Comparison of ENCODE assay signal across 8 mouse cellular contexts in the genomic region with DNA sequence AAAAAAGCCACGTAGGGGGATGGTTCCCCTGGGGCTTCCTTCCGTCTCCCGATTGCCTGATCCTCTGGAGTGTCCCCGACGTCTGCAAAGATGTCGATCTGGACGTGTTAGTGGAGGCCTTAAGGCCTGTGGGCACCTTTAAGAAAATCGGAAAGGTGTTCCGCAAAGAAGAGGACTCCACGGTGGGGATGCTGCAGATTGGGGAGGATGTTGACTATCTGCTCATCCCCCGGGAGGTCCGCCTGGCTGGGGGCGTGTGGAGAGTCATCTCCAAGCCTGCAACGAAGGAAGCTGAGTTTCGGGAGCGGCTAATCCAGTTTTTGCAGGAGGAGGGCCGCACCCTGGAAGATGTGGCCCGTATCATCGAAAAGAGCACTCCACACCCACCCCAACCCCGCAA. TPM values are rescaled to one million over a fixed set of nuclear protein-coding genes. Genes with fewer than 3 reads are reported as not detected.
DNase-seq lines count a peak whose midpoint lies in the region; ATAC-seq and TF ChIP-seq lines count a peak whose summit lies in the region.

No protein-coding gene starts in this region.

- TF ChIP-seq CTCF in liver, adult 2 months (IDR thresholded peaks at IDR 0.05; ENCODE audit: low read depth, low read length) = no peak

- no peaks in the 10 kb centered on the region for H3K9me3 ChIP-seq in forebrain, embryonic 11.5 days (ENCODE audit: control insufficient read depth, low read length)
- no peaks in the 10 kb centered on the region for H3K9me3 ChIP-seq in intestine, embryonic 16.5 days (ENCODE audit: control insufficient read depth, low read length)
- no peaks in the 10 kb centered on the region for H3K9me3 ChIP-seq in neural tube, embryonic 12.5 days

- WGBS in liver, adult 2 months = 27% methylated on average over 20 of the region's 20 CpGs
- 9% methylated on average over 20 of the region's 20 CpGs for WGBS in forebrain, embryonic 11.5 days
- WGBS in intestine, embryonic 16.5 days = 3% methylated on average over 20 of the region's 20 CpGs
- 12% methylated on average over 20 of the region's 20 CpGs for WGBS in neural tube, embryonic 12.5 days

- peak overlapping the region; percentile 58 for H3K4me3 ChIP-seq in liver, adult 2 months (ENCODE audit: insufficient read depth, low read depth, low read length)
- peak overlapping the region; percentile 45 for H3K4me3 ChIP-seq in forebrain, embryonic 11.5 days (ENCODE audit: low read depth, low read length)
- peak overlapping the region; percentile 74 for H3K4me3 ChIP-seq in intestine, embryonic 16.5 days (ENCODE audit: low read length)
- peak overlapping the region; percentile 39 for H3K4me3 ChIP-seq in neural tube, embryonic 12.5 days

- TF ChIP-seq POLR2A in liver, adult 2 months (IDR thresholded peaks at IDR 0.05; ENCODE audit: extremely low read depth, insufficient read depth, low read length) = no peak

- 0 out of 2 replicates have a peak, but pooled peaks cover 3% of the 10 kb centered on the region for H3K27me3 ChIP-seq in liver, adult 2 months (ENCODE audit: control insufficient read depth, insufficient read depth, low read length)
- H3K27me3 ChIP-seq in forebrain, embryonic 11.5 days (ENCODE audit: control insufficient read depth, insufficient read depth, low read length) = no peaks in the 10 kb centered on the region
- H3K27me3 ChIP-seq in intestine, embryonic 16.5 days (replicated peaks; ENCODE audit: control insufficient read depth, insufficient read depth, low read length) = no peaks in the 10 kb centered on the region
- H3K27me3 ChIP-seq in neural tube, embryonic 12.5 days (replicated peaks) = 0 out of 2 replicates have a peak, but pooled peaks cover 3% of the 10 kb centered on the region

- DNase-seq in liver, adult 2 months (ENCODE audit: extremely low read depth, low read depth, low spot score) = no peak
- DNase-seq in liver = no peak
- no peak for DNase-seq in forebrain, embryonic 11.5 days (ENCODE audit: low spot score)
- DNase-seq in right cerebral cortex, postnatal 36 days (ENCODE audit: low spot score in 2 of 2) = no peak
- no peak for DNase-seq in thymus, adult 18-20 months
- no peak for DNase-seq in frontal cortex, postnatal 25 days (ENCODE audit: low spot score in 2 of 2)

- H3K4me2 ChIP-seq in forebrain, embryonic 11.5 days (ENCODE audit: low read depth, low read length, severe bottlenecking) = peak overlapping the region; percentile 80
- peak overlapping the region; percentile 84 for H3K4me2 ChIP-seq in intestine, embryonic 16.5 days (ENCODE audit: low read depth, low read length)
- peak overlapping the region; percentile 57 for H3K4me2 ChIP-seq in neural tube, embryonic 12.5 days (replicated peaks)

- peaks cover under 1% of the 10 kb centered on the region for H3K4me1 ChIP-seq in liver, adult 2 months (ENCODE audit: control insufficient read depth, insufficient read depth, low read length)
- H3K4me1 ChIP-seq in forebrain, embryonic 11.5 days (replicated peaks; ENCODE audit: control insufficient read depth, insufficient read depth, low read length) = peaks cover 17% of the 10 kb centered on the region
- peaks cover 52% of the 10 kb centered on the region for H3K4me1 ChIP-seq in intestine, embryonic 16.5 days (ENCODE audit: control insufficient read depth, insufficient read depth, low read length)
- H3K4me1 ChIP-seq in neural tube, embryonic 12.5 days = peaks cover 37% of the 10 kb centered on the region

- H3K79me2 ChIP-seq in liver, adult 2 months (ENCODE audit: control insufficient read depth, insufficient read depth, low read length) = no peaks in the 10 kb centered on the region

- peak overlapping the region; percentile 37 for H3K9ac ChIP-seq in liver, adult 2 months (ENCODE audit: low read depth, low read length)
- H3K9ac ChIP-seq in forebrain, embryonic 11.5 days (ENCODE audit: low read length) = peak overlapping the region; percentile 82
- peak overlapping the region; percentile 85 for H3K9ac ChIP-seq in intestine, embryonic 16.5 days (ENCODE audit: low read depth, low read length)
- peak overlapping the region; percentile 49; the same call in 1 of the 2 replicates for H3K9ac ChIP-seq in neural tube, embryonic 12.5 days

- H3K27ac ChIP-seq in liver, adult 2 months (replicated peaks; ENCODE audit: insufficient read depth, low read depth, low read length) = no peak overlapping the region
- 0 out of 2 replicates have a peak overlapping the region, but pooled peaks have one; percentile 37 for H3K27ac ChIP-seq in forebrain, embryonic 11.5 days (ENCODE audit: low read depth, low read length)
- H3K27ac ChIP-seq in intestine, embryonic 16.5 days (ENCODE audit: low read length) = peak overlapping the region; percentile 92
- H3K27ac ChIP-seq in neural tube, embryonic 12.5 days = no peak overlapping the region

- H3K36me3 ChIP-seq in liver, adult 2 months (ENCODE audit: control insufficient read depth, insufficient read depth, low read length) = no peaks in the 10 kb centered on the region
- no peaks in the 10 kb centered on the region for H3K36me3 ChIP-seq in forebrain, embryonic 11.5 days (ENCODE audit: control insufficient read depth, insufficient read depth, low read length)
- H3K36me3 ChIP-seq in intestine, embryonic 16.5 days (ENCODE audit: control insufficient read depth, insufficient read depth, low read length) = peaks cover 4% of the 10 kb centered on the region
- H3K36me3 ChIP-seq in neural tube, embryonic 12.5 days = 0 out of 2 replicates have a peak, but pooled peaks cover 5% of the 10 kb centered on the region

- ATAC-seq in forebrain, embryonic 11.5 days (replicated peaks; ENCODE audit: low FRiP score) = no peak
- no peak for ATAC-seq in intestine, embryonic 16.5 days
- no peak for ATAC-seq in neural tube, embryonic 12.5 days (ENCODE audit: low FRiP score, low read depth)

RNA-seq across cellular contexts. Expression of a gene that starts 1.9 kb away (rescaled TPM):
- 0.40 and 0.46 TPM in 2 replicates for total RNA-seq in liver, adult 2 months (2014; rRNA removed)
- polyA plus RNA-seq in liver, adult 2 months (2012; rRNA removed) = 0.21 and 0.35 TPM in 2 replicates
- polyA plus RNA-seq in forebrain, embryonic 11.5 days (2014; fragmentation: Nextera tagmentation; extraction: Ambion mirVana) = 19.0 and 19.5 TPM in 2 replicates
- 32.6 and 35.6 TPM in 2 replicates for polyA plus RNA-seq in intestine, embryonic 16.5 days (2015; fragmentation: Nextera tagmentation; extraction: Ambion mirVana)
- polyA plus RNA-seq in neural tube, embryonic 12.5 days (2016; fragmentation: Nextera tagmentation; extraction: Ambion mirVana) = 7.9 and 15.3 TPM in 2 replicates

RNA-seq across cellular contexts. Expression of a gene that starts 11.5 kb away (rescaled TPM):
- 0.07 TPM in 1 of 2 replicates, not detected in the other for total RNA-seq in liver, adult 2 months (2014; rRNA removed)
- polyA plus RNA-seq in liver, adult 2 months (2012; rRNA removed) = not detected in 2 replicates
- polyA plus RNA-seq in forebrain, embryonic 11.5 days (2014; fragmentation: Nextera tagmentation; extraction: Ambion mirVana) = 1.4 and 1.8 TPM in 2 replicates
- 0.23 and 0.32 TPM in 2 replicates for polyA plus RNA-seq in intestine, embryonic 16.5 days (2015; fragmentation: Nextera tagmentation; extraction: Ambion mirVana)
- 1.5 and 2.0 TPM in 2 replicates for polyA plus RNA-seq in neural tube, embryonic 12.5 days (2016; fragmentation: Nextera tagmentation; extraction: Ambion mirVana)

RNA-seq across cellular contexts. Expression of a gene that starts 33.3 kb away (rescaled TPM):
- 24.2 and 39.9 TPM in 2 replicates for total RNA-seq in liver, adult 2 months (2014; rRNA removed)
- polyA plus RNA-seq in liver, adult 2 months (2012; rRNA removed) = 93.2 and 112 TPM in 2 replicates
- polyA plus RNA-seq in forebrain, embryonic 11.5 days (2014; fragmentation: Nextera tagmentation; extraction: Ambion mirVana) = 123 and 132 TPM in 2 replicates
- 83.7 and 88.3 TPM in 2 replicates for polyA plus RNA-seq in intestine, embryonic 16.5 days (2015; fragmentation: Nextera tagmentation; extraction: Ambion mirVana)
- 112 and 113 TPM in 2 replicates for polyA plus RNA-seq in neural tube, embryonic 12.5 days (2016; fragmentation: Nextera tagmentation; extraction: Ambion mirVana)

RNA-seq across cellular contexts. Expression of a gene that starts 34.9 kb away (rescaled TPM):
- total RNA-seq in liver, adult 2 months (2014; rRNA removed) = not detected in 2 replicates
- not detected in 2 replicates for polyA plus RNA-seq in liver, adult 2 months (2012; rRNA removed)
- 20.4 and 22.7 TPM in 2 replicates for polyA plus RNA-seq in forebrain, embryonic 11.5 days (2014; fragmentation: Nextera tagmentation; extraction: Ambion mirVana)
- polyA plus RNA-seq in intestine, embryonic 16.5 days (2015; fragmentation: Nextera tagmentation; extraction: Ambion mirVana) = 2.7 and 2.9 TPM in 2 replicates
- 25.6 and 26.2 TPM in 2 replicates for polyA plus RNA-seq in neural tube, embryonic 12.5 days (2016; fragmentation: Nextera tagmentation; extraction: Ambion mirVana)

RNA-seq across cellular contexts. Expression of a gene that starts 49.9 kb away (rescaled TPM):
- total RNA-seq in liver, adult 2 months (2014; rRNA removed) = under 0.01 and 0.07 TPM in 2 replicates
- polyA plus RNA-seq in liver, adult 2 months (2012; rRNA removed) = 0.02 and 0.10 TPM in 2 replicates
- 12.3 and 13.0 TPM in 2 replicates for polyA plus RNA-seq in forebrain, embryonic 11.5 days (2014; fragmentation: Nextera tagmentation; extraction: Ambion mirVana)
- 4.9 and 5.4 TPM in 2 replicates for polyA plus RNA-seq in intestine, embryonic 16.5 days (2015; fragmentation: Nextera tagmentation; extraction: Ambion mirVana)
- polyA plus RNA-seq in neural tube, embryonic 12.5 days (2016; fragmentation: Nextera tagmentation; extraction: Ambion mirVana) = 40.2 and 47.5 TPM in 2 replicates

Comparison
In these comparisons a context has a peak if more than half of its experiments do, and no peak if none do; other contexts are left out.
1. H3K27ac ChIP-seq: peak in forebrain, embryonic 11.5 days (single experiment) and intestine, embryonic 16.5 days (single experiment); none in liver, adult 2 months (single experiment) and neural tube, embryonic 12.5 days (single experiment).
2. Peak in every context shown above with its lines, with median percentiles within 50 percentile points of each other: H3K4me3 ChIP-seq, H3K9ac ChIP-seq and H3K4me2 ChIP-seq.